Mouse (Mus musculus) right cerebral cortex, adult 18-20 months (tissue): ENCODE measurements around the gene Ptn.
"Not testable (repeated sequence)": the region's sequence is repeated elsewhere in the genome, so short reads cannot be mapped to it uniquely, and the experiment has no call there.

Source experiments
- DNase-seq: peaks from one replicate; pipeline ENCODE4 v3.0.0; 2022; ENCODE audit warnings: mixed read lengths

Gene Ptn

DNA sequence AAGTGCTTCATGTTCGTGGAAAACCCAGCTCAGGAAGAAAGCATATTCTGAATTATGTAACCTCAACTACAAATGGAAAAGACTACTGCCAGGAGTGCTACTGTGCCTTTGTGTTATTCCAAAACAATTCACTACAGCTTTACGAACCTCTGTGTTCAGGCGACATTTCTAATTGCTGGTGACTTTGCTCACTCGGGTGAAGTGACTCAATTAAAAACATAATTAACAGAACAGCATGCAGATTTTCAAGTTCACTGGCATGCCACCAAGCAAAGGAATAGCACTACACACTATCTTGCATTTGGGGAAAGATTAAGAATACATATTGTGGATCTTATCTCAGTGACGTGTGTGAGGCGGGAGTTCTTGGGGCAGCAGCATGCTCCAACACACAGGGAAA is 57.1 kb downstream of the Ptn start:
- no peak for DNase-seq

GRCm38 (mm10) chr6:36739811-36740210 is 70.2 kb downstream of the Ptn start:
- no peak for DNase-seq

- DNase-seq = no peak
These were observed 73.3 kb downstream of the Ptn start for GRCm38 (mm10) chr6:36736763-36737162.

GRCm38 (mm10) chr6:36735622-36736021 is 74.4 kb downstream of the Ptn start:
- not testable (repeated sequence) for DNase-seq

GRCm38 (mm10) chr6:36729811-36730210 is 80.2 kb downstream of the Ptn start:
- DNase-seq = not testable (repeated sequence)

DNA sequence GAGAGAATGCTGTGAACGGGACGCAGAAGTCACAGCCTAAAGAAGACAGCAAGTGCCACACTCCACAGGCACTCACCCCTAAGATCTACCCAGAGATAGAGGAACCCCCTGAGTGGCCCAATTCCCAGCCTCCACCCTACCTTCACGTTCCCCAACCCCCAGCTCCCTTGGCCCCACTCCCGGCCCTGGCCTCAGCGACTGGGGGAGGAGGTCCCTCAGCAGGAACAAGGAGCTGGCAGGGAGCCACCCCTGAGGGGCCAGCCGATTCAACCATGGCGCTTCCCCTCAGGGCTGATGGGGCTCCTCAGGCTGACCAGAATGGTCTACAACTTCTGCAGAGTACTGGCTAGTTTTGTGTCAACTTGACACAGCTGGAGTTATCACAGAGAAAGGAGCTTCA is 81.9 kb downstream of the Ptn start:
- DNase-seq = peak; percentile 27

GRCm38 (mm10) chr6:36725509-36726160 is 84.4 kb downstream of the Ptn start:
- DNase-seq = peak; percentile 41

GRCm38 (mm10) chr6:36722769-36723549 is 87.1 kb downstream of the Ptn start:
- DNase-seq = peak; percentile 79

- no peak for DNase-seq
These were observed 96.7 kb downstream of the Ptn start for GRCm38 (mm10) chr6:36713329-36713728.

DNA sequence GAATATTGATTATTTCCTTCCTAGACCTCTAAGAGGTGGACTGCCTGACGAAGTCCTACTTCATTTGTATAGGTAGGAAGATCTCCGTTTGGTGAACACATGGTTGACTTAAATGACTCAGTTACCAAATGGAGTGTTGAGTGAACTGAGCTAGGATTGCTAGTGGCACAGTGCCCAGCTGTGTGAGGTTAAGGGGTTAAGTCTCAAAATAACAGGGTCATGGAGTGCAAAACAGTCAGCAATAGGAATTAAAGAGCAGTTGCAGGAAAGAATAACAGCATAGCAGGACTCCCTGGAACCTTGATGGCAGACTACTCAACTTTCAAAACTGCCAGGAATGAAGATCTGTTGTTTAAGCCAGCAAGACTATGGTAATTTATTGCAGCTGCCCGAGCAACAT is 114.5 kb downstream of the Ptn start:
- no peak for DNase-seq

DNA sequence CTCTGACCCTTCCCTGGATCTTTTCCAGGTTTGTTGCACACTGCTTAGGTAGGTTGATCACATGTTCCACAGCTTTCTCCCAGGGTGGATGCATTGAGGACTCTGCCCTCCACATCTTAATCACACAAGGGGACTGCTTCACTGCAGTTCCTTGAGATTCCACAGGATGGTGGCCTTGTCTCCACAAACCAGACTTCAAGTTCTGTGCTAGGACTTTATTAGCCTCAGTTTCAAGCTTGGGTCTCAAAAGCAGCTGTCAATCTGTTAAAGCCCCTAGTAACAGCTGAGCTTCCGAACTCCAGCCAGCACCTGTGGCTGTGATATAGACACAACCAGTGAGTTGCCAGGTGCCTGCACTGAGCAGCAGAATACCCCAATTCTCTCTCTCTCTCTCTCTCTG is 118.5 kb downstream of the Ptn start:
- DNase-seq = peak; percentile 65

DNA sequence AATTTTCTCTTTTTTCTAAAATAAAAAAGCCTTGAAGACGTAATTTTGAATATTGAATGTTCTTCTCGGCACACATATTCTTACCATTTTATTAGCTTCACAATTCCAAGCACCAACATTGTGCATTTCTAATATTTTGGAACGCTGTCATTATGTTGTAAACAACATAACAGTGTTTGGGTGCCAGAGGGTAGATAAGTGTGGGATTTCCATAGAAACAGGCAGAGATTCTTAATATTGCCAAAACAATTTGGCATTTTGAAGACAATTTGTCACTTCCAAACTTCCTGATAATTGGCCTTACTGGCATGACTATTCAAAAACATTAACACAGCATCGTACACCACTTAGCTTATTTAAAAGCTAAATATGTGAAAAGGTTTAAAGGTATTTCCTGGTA is 119.1 kb downstream of the Ptn start:
- DNase-seq = no peak

DNA sequence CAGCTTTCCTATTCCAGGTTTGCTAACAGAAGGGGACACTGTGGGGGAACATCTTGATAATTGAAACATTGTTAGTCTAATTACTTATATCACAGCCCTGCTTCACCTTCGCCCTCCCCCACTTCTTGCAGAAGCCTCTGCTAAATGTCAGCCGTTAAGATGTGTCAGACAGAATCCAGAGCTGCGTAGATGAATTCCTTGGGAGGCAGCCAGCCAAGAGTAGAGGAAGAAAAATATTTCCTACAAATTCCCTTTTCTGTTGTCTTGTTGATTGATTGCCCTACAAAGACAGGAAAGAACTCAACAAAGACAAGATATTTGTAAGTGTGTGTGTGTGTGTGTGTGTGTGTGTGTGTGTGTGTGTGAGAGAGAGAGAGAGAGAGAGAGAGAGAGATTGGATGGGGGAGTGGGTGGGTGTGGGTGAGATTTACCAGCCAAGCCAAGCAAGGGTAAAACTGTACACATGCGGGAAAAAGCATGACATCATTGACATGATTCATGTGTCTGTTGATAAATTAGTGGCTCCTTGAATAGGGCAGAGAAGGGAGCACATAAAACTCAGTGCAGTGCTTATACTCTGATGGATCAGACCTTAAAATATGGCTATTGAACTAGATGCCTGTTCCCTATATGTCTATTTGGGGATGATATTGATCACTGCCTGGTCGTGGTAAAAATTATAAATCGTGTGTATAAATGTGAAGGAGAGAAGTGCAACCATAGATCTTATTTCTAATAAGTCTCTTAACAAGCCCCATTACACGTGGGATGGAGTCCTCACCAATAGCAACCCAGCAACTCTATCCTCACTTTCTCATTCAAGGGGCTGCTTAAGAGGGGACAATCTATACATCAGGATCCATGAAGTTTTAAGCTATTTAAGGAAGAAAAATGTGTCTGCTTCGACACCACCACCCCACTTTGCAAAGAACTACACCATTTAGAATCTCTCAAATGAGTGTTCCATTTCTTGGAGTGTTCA is 133.0 kb downstream of the Ptn start:
- peak; percentile 9 for DNase-seq

- DNase-seq = no peak
These were observed 137.4 kb downstream of the Ptn start for GRCm38 (mm10) chr6:36672399-36673221.

- no peak for DNase-seq
These were observed 138.7 kb downstream of the Ptn start for GRCm38 (mm10) chr6:36671274-36671673.
